Mouse (Mus musculus) ovary, adult 18-20 months (tissue): ENCODE results near the gene Zfp507.

Source experiments
- DNase-seq: peaks from one replicate; pipeline ENCODE4 v3.0.0; 2022; ENCODE audit warnings: low spot score, mixed read lengths

The Zfp507 gene

DNA sequence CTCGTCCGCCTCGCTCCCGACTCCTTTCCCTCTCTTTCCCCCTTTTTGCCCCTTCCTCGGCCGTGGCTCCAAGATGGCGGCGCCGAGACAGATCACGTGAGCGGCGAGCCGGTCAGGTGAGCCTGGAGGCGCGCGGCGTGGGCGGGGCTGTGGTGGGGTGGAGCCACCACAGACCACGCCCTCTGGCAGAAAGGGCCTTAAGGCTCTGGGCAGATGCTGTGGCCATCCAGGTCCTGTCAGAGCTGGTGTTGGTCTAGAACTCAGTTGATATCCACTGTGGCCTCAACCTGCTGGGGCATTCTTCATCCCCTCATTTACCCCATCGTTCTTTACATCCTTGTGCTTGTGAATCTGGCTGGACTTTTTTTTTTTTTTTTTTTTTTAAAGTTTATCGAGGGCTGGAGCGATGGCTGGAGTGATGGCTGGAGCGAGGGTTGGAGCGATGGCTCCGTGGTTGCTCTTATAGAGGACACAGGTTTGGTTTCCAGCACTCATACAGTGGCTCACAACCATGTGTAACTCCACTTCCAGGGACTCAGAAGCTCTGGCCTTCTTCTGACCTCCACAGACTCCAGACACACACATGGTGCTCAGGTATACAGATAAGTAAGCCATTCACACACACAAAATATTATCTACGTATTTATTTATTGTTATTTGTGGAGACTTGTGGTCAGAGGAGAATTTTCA is at the start of gene Zfp507:
Gene Zfp507 (minus strand): TSS at position 98 of the 690 bp plus-strand sequence.
- DNase-seq: peak; percentile 76

DNA sequence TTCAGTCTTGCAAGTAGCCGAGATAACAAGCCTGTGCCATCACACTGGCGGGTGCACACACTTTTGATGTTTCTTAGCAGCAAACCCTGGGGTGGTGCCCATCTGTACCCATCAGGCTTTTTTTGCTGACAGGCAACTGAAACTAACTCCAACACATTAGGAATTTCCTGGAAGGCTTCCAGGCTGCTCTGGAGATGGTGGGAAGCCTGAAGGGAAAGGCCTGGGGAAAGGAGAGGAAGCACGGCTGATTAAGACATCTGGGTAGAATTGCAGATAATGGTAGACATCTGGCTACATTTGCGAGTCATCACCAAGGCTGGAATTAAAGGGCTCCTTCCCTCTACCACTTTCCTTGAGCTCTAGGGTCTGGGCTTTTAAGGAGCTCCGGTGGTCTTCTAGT is 47.6 kb upstream of the Zfp507 start:
- DNase-seq: no peak

DNA sequence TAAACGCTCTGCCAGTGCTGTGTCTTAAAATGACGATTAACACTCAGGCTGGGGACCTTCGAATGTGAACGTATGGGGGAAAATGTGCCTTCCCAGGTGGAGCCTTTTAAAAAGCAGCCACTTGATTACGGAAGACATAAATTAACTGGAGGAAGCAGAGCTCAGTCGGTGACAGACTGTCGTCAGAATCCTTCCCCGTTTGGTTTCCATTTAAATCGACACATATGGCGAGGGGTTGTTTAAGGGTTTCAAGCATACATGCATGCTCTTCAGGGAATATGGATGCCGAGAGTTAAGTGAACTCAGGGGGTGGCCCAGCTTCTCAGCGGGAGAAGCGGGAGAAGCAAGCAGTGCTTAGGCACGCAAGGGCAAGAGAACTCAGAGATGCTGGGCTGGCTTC is 45.7 kb upstream of the Zfp507 start:
- no peak for DNase-seq

DNA sequence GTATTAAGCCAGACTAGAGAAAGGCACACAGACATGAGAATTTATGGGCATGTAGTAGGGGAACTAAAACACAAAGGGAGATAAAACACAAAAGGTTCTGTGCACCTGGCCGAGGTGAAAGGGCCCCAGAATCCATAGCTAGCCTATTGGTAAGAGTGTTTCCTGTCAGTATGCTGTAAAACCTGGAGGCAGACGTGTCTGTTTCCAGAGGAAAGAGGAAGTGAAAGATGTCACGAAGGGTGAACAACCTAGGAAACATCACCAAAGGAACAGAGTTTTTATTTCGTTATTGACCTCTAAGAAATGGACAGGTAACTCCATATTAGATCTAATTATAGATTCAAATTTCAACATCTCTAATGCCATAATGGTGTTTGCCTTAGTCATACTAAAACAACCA is 37.7 kb upstream of the Zfp507 start:
- DNase-seq: no peak

DNA sequence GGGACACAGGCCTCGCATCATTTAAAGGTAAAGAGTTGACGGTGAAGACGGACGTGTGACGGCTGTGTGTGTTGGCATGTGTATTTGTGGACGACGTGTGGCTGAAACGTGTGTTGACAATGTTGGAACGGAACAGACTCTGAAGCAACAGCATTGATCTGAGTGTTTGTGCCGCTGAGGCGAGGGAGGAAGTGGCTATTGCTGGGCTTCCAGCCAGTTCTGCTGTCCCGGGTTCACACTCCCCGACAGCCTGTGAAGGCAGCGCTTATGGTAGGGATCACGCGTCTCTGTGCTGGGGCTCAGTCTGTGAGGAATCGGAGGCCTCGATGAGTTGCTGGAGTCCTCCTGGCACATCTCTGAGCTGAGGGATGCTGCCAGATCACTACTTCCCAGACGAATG is 34.0 kb upstream of the Zfp507 start:
- no peak for DNase-seq

DNA sequence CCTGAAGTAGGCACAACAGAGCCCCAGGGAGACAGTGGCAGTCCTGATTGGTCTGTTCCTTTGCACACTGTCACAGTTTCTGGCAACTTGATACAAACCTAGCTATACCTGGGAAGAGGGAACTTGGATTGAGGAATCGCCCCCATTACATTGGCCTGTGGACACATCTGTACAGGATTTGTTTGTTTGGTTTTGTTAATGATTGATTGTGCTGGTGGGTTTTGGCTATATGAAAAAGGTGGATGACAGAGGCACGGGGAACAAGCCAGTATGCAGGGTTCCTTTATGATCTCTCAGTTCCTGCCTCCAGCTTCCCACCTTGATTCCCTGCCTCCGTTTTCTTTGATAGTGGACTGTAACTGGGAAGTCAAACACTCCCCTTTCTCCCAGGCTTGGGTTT is 33.6 kb upstream of the Zfp507 start:
- no peak for DNase-seq

DNA sequence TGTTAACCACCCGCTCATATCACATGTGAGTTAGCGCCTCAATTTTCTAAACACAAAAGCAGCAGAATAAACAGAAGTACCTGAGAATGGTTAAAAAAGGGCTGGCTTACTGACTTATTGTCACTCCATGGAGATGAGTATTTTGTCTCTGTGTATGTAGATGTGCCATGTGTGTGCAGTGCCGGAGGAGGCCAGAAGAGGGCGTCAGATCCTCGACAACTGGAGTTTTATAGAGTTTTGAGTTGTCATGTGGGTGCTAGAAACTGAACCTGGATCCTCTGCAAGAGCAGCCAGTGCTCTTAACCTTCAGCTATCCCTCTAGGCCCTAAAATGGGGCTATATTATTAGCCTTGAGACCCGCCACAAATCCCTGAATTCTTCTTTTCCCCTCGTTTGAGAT is 27.3 kb upstream of the Zfp507 start:
- no peak for DNase-seq

DNA sequence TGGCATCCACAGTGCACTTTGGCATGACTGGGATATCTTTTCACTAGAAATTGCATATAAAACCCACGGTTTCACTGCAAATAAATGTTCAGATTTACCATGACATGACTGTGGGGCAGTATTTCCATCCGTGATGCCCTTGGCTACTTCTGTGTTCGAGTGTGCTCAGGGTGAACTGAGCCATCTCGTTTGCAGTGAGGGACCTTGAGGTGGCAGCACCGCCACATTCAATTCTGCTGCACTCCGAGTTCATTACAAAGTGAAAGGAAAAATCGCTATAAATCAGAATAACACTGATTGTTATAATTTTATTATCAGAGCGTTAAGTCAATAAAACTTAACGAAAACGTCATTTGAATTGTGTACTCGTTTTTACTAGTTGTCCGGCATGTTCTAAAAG is 21.1 kb upstream of the Zfp507 start:
- no peak for DNase-seq

DNA sequence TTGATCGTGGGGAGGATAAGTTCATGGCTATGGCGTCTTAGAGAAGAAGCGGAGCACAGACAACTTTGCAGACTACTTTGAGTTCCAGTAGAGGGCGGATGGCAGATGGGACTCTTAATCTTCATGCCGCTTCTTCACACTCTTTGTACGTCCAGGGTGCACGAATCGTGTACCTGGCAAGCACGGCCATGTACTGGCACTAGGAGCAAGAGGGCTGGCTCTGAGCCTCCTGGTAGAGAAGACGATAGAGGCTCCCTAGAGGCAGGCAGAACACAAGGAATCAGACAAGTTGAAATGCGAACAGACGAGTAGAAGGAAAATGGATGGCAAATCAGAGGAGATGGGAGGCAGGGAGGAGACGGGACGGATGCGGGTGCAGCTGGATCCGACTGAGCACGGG is 19.5 kb upstream of the Zfp507 start:
- DNase-seq: no peak

DNA sequence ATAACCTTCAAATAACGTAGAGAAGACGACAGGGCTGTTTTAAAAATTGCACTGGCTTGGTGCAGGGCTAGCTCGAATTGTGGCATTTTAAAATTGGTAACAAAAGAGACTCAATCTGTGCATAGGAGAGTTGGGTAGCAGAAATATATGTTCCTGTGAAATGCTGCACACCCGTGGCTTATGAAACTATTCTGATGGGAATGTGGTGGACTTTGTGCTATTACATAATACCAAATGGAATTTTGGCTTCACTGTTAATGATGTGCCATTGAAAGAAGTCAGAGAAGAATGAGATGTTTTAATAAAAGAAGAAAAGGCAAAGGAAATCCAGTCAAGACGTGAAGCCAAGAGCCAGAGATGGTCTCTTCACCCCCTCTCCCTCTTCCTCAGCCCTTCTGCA is 18.6 kb upstream of the Zfp507 start:
- no peak for DNase-seq

DNA sequence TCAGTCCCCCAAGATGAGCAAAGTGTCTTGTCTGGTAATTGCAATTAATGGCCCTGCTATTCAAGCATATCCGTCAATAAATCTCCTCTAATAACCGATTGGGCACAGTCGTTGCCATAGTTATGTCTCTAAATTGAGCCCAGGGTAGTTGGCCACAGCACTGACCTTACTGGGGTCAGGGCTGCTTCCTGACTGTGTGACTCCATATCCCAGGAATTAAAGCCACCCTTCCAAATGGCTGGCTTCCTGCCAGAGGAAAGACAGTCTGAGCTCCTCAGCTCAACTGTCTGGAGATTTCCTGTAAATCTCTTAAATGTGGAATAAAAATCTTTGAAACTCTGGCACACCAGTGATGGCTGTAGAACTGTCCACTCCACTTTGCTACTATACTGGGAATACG is 16.7 kb upstream of the Zfp507 start:
- no peak for DNase-seq

DNA sequence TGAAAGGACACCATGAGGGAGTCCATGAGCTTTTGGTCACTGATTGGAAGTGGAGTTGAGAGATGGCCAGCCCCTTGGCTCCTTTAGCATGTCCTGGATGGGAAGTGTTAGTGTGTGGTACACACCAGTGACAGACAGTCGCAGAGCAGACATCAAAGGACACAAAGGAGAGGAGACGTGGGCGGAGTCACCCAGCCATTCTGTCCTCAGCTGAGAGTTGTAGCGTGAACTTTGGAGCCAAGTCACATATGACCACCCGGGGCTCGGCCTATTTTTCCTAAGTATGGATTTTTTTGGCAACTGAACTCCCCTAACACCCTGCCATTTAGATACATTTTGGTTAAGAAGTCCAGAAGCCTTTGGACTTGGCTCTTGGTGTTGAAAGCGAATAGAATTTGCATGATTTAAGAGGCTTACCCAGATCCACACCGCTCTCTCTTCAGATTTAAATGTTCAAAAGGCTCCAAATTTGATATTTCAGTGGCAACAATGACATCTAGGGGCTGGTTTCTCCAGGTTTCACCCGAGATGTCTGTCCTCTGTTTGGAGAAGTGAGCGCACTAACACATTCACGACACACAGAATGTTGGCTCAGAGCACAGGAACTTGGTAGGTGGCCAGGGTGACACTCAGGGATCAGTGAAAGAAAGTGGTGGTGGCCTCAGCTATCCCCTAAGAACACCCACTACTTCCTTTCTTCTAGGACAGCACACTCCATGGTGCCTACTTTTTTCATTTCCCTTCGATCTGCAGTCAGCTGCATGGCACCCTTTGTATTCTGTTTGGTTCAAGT is 12.2 kb upstream of the Zfp507 start:
- no peak for DNase-seq

DNA sequence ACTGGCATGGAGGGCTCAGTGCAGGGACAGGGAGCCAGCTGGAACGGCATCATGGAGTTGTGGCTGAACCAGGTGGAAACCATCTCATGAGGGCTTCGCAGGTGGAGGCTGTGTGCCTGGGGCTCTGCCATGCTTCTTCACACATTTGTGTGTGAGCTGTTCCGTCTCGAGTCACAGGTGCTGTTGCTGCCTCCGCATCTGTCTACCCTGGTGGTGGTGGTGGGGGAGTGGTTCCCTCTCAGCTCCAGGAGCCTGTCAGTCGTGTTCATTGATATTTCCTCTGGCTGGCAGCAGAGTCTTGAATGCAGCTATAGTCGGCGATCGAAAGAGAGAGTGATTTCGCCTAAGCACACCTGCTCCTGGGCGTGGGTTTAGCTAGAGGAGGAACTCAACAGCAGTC is 10.5 kb upstream of the Zfp507 start:
- DNase-seq: no peak

DNA sequence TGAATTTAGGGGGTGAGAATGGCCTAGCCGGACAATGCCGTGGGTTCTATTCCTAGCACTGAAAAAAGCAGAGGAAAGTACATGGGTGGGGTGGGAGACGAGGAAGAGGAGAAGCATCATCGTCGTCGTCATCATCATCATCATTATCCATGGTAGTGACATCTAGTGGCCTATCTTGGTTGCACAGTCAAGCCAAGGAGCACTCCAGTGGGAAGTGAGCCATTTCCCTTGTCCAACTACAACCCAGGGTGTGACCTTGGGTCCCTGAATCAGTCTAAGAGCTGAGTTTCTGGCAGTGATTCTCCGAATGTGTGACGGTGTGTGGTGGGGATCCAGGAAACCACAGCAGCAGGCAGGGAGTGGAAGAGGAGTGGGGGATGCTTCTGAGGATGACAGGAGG is 7.9 kb upstream of the Zfp507 start:
- DNase-seq: peak; percentile 30

DNA sequence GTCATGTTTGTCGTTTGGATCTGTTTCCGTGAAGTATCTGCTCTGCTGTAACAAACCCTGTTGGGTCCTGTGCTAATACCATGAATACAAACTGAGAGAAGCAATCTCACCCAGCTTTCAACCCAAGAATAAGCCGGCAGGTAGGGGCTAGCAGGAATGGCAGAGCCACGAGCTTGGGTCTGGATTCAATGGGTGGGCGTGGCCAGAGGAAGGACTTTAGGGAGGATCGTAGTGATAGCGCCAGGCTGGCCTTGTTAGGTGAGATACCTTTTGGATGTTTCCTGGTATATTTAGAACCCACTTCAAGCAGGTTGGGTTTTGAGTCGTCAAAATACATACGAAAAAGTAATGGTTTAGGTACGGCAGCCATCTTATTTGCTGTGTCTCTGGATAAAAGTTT is 1.4 kb upstream of the Zfp507 start:
- no peak for DNase-seq

DNA sequence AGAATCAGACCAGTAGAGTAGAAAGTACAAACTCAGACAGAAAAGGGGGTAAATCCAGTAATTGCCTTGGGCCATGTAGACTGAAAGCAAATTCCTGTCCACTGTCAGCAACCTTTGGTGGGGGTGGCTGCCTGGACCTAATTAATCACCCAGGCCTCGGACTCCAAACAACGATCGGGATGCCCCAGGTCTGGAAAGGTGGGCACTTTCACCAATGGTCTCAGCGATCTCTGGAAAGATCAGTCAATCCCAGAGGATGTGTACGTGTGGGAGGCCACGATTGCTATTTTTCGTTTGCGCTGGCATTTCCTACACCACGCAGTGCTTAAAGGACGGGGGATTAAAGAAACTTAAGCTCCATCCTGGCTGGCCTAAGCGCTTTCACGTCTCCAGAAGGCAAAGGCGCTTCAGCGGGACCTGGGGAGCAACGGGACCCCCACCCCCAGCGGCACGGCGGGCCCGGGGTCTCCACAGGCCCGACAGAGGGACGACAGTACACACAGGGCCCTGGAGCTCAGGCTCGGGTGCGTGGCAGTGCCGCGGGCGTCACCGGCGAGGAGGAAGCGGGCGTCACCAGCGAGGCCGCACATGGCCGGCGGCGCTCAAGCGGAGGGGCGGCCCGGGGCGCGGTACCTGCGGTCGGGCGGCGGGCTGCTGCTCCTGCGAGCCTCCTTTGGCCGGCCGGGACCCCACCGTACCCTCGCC is 450 bp downstream of the Zfp507 start:
- DNase-seq: no peak

DNA sequence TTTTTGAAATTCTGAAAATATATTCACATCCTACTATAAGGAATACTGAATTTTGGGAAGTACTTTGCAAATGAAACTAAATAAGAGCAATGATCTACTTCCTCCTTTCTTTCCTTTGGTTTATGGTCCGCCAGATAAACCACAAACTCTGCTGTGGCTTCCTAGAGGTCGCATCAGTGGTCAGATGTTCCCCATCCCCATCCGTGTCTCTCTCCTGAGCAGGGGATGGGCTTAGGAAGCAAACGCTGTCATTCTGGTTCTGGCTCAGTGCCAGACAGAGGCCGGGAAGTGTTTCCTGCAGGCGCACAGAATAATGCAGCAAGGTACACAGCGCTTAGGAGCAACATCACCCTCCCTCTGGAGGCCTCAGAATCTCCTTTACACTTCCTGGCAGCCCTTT is 6.7 kb downstream of the Zfp507 start:
- no peak for DNase-seq

DNA sequence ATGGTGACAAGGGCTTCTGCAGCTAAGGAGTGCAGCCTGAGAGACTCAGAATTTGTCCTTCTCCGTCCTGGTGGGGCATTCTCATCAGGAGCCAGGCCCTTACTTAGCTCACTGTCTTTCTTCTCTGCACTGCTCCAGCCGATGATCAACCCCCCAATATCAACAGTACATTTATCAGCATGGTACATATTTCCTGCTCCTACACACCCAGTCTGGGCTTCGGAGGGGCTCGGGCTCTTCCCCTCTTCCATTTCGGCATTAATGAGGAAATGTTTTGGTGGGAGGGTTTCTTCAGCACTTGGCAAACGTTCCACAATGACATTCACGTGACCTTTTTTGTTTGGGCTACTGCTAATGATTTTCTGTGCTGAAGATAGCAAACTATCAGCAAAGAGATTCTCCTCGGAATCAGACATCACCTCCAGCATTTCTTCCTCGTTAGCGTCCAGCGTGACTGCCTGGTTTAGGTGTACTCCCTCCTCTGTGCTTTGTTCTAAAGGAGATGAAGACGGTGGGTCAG is 8.6 kb downstream of the Zfp507 start:
- DNase-seq: no peak

DNA sequence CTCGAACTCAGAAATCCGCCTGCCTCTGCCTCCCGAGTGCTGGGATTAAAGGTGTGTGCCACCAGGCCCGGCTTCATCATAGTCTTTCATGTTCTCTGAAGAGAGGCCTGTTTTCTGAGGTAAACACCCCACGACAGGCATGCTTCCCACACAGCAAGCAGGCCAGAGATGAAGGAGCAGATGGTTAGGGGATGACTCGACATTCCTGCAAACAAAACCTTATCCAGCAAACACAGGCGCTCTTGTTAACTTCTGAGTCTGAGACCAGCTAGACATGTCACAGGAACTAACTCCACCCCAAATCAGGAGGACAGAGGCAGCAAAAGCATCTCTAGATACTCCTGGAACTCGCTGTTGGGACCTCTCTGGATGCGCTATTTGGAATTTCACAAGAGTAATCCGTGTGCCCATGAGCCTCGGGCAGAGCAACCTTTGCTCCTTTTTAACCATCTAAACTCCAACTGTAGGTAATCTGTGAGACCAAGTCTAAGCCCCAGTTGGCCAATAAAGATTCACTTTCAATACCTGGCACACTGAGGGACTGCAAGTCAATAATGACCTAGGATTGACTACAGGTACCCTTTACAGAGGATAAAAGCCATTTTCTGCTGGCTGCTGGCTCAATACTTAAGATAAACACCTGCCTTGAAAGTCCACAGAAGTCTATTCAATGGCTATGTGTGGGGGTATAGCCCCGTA is 10.5 kb downstream of the Zfp507 start:
- no peak for DNase-seq

DNA sequence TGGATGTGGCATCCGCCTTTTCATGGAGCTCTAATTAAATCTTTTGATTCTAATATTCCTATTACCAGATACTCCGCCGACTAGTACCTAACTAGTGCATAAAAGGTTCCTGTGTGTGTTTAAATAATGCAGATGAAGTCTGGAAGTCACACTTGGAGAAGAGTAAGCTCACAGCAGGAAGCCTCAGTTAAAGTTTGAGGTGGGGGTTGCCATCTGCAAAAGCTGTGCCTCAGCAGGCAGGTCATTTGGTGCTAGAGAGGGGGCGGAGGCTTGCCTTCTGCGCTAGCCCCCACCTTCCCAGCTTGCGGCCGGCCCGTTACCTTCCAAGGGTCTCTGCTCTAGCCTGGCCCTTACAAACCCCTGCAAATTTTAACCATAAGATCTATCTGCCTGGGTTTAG is 11.9 kb downstream of the Zfp507 start:
- no peak for DNase-seq

DNA sequence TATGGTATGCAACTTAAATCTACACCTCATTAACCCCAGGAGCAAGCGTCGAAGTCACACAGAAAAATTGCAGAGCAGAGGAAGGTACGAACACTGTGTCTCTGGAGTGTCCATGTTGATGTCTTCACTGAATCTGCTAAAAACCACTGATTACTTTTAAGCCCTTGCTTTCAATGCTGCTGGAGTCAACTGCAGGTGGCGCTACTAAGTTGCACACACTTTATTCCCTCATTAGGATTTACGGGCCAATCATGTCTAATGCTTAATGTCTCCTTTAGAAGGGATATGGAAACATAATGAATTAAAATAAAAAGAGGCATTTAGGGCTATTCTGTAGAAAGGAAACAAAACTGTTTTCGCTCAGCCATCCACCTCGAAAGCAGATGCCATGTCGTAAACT is 12.6 kb downstream of the Zfp507 start:
- no peak for DNase-seq

DNA sequence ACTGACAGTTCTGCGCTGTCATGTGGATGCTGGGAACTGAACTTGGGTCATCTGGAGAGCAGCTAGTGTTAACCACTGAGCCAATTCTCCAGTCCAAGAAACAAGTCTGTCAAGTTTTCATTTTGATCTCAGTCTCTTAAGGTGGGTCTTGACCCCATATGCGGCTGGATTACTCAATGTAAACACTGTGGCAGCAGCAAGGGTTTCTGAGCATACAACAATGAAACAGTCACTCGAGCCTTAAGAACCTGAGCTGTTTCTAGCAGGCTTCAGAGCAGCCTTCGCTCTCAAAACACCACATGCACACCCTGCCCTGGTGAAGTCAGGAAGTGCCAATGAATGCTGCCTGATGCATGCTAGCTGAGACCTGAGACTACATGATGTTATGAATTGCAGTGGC is 17.2 kb downstream of the Zfp507 start:
- DNase-seq: no peak
